Mouse (Mus musculus): ENCODE measurements around the gene Siglece.

DNA sequence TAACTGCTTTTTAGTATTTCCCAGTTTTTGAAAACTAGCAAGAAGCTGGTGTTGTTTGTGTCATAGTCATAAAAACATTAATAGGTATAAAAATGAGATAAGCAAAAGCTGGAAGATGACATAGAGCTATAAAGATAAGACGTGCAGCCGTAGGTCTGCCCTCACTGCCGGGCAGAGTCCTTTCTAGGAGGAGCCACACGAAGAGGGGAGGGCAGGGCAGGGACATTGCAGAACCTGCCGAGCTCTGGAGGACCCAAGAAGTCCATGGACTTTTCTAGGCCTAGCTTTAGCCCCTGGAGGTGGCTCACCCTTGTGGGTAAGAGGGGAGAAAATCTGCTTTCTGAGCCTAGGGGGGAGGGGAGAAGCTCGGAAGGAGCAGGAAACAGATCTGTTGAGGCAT is 25.5 kb downstream of the Siglece start, which contains the start of gene Ceacam18:
- no peak for TF ChIP-seq CTCF (IDR thresholded peaks at IDR 0.05; ENCODE audit: low read depth)
- no peak for TF ChIP-seq EP300 (optimal IDR thresholded peaks at IDR 0.05)
